Mouse (Mus musculus) ES-Bruce4 (cell line): Measurements from ENCODE around the gene Usp54.

Source experiments
- CTCF ChIP-seq: IDR thresholded peaks from one replicate; pipeline ENCODE4 v1.8.1; 2011; ENCODE audit warnings: low read depth, low read length
- POLR2A ChIP-seq: IDR thresholded peaks from one replicate; pipeline ENCODE4 v1.8.1; 2011; ENCODE audit warnings: low read length; ENCODE audit not compliant: insufficient read depth

GRCm38 (mm10) chr14:20659687-20660086 lies 18.8 kb upstream of the Usp54 start:
- no peak for TF ChIP-seq CTCF
- TF ChIP-seq POLR2A: no peak
